Mouse (Mus musculus): ENCODE data around the gene Cnppd1.

GRCm38 (mm10) chr1:75125418-75125817, 17.1 kb downstream of the Cnppd1 start:
- TF ChIP-seq CTCF (IDR thresholded peaks at IDR 0.05; ENCODE audit: low read depth, low read length) (no peak), POLR2A (IDR thresholded peaks at IDR 0.05; ENCODE audit: extremely low read depth, insufficient read depth, low read length) (no peak)

Measured in liver, adult 2 months (tissue).